Mouse (Mus musculus) spleen, adult 12 weeks (tissue): Measurements from ENCODE around the gene Slc39a11.
"Not testable (repeated sequence)": the region's sequence is repeated elsewhere in the genome, so short reads cannot be mapped to it uniquely, and the experiment has no call there.

ENCODE experiments used
- DNase-seq: peaks from one replicate; pipeline ENCODE4 v3.0.0; 2022; ENCODE audit warnings: low spot score

Gene Slc39a11

DNA sequence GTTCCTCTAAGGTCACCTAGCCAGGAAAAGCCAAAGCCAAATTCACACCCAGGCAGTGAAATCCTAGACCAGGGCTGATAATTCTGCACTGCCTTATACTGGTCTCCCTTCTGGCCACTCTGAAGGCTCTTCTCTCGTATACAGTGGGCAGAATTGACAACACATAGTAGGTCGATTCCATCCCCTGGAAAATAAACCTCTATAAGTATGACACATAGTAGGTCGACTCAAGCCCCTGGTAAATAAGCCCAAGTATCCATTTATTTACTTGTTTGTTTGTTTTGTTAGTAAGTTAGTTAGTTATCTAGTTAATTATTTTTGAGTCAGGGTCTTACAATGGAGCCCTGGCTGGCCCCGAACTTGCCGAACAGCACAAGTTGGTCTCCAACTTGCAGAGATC, 54.7 kb downstream of the Slc39a11 start:
- DNase-seq: no peak

DNA sequence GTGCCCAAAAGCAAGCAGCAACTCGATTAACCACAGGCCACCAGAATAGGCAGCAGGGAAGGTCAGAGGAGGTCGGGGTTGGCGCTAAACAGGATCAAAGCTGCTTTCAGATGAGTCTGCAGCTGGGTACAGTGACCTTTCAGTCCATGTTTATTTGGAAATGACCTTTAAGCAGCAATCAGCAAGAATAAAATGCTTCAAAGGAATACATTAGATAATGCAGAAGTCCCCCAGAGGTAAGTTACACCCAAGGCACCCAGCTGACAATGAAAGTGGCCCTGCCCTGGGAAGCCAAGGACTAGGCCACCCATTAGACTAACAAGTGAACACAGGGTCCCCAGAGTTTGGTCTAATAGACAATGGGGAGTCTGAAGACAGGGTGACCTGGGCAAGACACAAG, 60.9 kb downstream of the Slc39a11 start:
- no peak for DNase-seq

DNA sequence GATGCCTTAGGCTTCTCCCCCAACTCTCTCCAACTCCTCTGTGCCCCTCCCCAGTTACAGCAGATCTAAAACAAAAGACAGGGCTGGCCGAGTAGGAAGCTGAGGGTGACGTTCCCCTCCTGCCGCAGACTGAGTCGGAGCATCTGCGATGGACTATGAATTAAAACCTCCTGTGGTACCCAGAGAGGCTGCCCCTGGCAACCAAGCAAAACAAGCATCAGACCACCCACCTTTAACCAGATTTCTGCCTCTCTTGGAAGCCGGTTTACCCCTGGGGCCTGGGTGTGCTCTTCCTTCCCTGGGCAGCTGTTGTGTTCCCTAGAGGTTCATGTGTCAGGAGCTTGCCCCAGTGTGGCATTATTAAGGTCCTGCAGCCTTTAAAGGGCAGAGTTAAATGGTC, 63.5 kb downstream of the Slc39a11 start:
- DNase-seq: no peak

DNA sequence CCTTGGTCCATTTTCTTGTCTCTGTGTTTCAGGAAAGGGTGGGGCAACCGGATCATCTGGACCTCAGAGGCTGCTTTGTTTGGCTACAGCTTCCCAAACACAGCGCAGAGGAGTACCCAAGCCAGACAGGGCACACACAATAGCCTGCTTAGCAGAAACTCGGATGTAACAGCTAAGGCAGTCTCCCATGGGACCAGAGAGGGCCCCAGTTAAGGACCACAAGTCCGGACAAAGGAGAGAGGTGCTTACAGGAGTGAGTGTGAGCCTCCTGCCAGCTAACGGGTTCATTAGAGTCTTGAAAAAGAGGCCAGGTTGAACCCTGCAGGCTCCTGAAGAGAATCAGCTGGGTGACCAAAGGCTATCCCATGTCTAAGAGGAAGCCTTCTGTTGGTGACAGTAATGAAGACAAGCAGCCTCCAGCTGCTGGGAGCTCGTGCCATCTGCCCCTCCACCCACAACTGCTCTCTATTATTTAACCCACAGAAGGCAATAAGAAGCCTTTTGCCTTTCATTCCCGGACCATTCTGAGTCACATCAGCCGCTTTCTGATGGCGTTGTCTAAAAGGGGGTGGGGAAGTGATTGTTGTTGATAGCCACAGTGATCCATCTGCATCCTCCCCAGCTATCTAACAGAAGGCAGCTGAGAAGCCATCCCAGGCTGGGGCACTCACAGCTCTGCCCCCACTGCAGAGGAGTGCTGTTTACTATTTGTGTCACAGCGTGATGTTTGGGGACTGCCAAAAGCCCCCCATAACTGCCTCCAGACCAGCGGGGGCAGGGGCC, 65.8 kb downstream of the Slc39a11 start:
- no peak for DNase-seq

DNA sequence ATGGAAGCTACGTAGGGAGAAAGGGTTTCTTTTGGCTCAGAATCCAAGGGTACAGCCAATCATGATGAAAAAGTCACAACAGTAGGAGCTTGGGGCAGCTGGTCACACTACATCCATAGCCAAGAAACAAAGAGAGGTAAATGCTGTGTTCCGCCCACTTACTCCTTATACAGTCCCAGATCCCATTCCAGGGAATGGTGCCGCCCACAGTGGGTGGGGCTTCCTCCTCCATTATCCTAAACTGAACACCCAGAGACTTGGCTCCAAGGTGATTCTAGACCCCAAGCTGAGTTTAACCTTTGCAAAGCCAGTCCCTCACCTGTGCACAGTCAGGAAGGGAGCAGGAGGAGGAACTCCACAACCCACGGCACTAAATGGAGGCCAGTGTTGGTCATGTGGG, 72.7 kb downstream of the Slc39a11 start:
- DNase-seq: no peak

DNA sequence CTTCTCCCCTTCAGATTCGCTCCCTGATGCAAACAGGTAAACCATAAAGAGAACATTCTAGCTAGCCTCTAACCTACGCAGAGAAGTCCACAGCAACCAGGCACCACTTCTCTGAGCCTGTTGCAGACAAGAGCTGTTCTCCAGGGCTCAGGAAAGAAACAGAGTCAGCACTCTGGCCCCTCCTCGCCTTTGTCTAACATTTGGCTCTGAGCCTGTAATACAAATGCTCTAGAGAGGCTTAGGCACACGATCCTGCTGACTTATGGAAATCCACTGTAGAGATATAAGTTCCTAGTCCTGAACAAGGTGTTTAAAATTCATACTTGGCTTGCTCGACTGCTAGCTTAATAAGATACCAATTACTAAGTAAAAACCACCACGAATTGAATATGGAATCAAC, 77.2 kb downstream of the Slc39a11 start:
- no peak for DNase-seq

DNA sequence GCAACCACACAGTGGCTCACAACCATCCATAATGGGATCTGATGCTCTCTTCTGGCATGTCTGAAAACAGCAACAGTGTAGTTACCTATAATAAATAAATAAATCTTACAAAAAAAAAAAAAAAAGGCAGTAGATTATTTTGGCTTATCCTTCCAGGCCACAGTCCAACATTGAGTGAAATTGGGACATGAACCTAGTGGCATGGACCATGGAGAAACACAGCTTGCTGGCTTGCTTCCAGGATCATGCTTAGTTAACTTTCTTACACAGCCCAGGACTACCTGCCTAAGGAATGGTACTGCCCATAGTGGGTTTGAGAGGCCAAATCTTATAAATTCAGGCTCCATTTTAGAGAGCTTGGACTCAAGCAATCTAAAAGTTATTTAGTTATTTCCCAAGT, 78.3 kb downstream of the Slc39a11 start:
- DNase-seq: no peak

DNA sequence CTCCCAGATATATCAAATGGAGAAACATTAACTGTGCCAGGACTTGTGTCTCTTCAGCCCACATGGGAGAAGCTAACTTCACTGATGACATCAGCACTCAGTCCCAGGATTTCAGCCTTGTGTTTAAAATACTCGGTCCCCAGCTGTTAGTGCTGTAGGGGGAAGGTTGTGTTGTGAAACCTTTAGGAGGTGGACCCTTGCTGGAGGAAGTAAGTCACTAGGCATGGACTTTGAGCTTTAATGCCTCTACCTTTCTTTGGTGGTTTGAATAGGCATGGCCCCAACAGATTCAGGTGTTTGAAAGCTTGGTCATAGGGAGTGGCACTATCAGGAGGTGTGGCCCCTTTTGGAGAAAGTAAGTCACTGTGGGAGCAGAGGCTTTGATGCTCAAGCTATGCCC, 80.9 kb downstream of the Slc39a11 start:
- DNase-seq: no peak

DNA sequence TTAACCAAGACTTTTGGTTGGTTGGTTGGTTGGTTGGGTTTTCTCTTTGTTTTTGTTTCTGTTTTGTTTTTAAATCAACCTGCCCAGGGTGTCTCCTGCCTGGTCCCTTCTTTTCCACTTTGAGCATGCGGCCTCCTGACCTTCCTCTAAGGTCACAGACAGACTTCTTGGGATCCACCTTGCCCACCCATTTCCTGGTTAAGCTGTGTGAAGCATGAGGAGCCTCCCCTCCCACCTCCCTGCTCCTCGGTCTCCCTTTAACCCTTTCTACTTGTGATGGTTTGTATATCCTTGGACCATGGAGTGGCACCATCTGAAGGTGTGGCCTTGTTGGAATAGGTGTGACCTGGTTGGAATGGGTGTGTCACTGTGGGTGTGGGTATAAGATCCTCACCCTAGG, 82.0 kb downstream of the Slc39a11 start:
- not testable (repeated sequence) for DNase-seq

DNA sequence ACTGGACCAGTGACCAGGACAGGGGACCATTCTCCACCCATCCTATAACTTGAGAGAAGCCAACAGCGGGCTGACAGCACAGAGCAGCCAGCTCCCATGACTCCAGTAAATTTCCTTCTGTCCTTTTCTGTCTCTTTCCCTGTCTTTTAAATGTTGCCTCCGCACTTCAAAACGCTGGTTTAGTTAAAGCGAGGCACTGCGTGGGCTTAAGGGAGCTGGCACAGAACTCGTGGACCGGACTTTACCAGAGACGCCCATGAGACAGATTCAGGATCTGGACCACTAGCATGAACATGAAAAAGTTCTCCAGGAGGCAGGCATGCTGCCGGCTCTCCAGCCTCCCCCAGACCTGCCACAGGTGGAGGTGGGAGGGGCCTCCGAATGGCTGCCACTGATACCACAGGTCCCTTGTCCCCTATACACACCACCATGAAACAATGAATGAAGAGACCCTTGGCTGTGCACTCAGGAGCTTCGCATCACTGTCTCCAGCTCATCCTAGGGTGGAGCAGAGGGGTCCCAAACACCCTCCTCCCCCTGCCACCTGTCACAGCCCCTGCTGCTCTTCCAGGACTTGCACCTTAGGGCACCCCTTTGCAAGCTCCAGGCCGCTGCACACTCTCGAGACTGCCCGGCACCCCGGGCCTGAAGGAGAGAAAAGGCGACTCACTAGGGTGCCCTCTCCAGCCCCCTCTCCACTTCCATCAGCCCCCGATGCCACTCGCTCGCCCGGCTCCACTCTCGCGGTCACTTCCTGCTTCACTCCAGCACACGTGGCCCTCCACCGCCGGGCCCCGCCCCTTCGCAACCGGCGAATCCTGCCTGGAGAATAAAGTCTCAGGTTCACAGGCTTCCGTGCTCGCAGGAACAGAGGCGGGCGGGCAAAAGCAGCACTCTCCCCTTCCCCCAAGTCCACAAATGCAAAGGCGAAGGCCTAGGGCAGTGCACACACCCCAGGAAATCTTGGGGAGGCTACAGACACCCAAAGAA, 84.6 kb downstream of the Slc39a11 start:
- peak; percentile 53 for DNase-seq

DNA sequence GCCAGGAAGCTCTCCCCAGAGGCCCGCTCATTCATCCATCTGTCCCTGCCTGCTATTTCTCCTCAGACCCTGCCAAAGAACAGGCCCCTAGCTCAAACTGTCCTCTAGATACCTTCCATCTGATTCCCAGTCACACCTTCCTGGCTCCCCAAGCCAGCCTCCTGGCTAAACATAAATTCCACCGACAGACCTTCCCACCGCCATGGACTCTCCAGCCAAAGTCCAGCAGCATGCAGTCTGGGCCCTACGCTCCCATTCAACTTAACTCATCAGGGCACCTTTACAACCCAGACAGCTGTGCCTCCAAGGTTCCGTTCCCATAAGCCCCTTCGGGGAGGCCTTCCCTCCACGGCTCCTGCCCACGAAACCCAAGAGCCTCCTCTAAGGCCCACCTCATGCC, 87.6 kb downstream of the Slc39a11 start:
- no peak for DNase-seq

DNA sequence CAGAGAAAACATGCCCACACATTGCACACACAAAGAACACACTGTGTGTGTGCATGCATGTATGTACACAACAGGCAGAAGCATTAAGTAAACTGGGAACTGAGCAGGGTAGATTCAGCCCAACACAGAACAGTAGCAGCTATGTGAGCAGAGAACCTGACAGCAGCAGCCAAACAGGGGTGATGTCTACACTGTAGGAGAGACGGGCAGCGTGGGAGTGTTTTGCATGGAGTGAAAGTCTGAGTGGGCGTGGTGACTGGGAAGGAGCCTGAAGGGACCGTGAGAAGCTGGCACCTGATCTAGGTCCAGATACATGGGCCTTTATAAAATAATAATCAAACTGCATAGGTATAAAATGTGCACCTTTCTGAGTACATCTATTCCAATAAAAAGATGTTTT, 89.7 kb downstream of the Slc39a11 start:
- DNase-seq: no peak

DNA sequence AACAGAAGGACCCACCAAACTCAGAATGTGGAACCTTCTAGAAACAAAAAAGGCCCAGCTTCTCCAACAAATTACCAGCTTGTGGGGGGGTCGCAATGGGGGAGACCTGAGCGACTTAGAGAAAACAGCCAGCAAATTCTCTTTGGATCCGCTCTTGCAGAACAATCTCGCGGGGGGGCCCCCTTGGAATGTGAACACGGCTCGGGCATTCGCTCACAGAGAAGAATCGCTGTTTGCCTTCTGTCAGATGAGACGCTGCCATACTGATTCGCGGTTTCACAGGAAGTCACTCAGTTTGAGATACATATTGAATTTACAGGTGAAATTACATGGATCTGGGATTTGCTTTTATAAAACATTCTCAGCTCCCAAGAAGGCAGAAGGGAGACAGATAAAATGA, 91.4 kb downstream of the Slc39a11 start:
- no peak for DNase-seq

DNA sequence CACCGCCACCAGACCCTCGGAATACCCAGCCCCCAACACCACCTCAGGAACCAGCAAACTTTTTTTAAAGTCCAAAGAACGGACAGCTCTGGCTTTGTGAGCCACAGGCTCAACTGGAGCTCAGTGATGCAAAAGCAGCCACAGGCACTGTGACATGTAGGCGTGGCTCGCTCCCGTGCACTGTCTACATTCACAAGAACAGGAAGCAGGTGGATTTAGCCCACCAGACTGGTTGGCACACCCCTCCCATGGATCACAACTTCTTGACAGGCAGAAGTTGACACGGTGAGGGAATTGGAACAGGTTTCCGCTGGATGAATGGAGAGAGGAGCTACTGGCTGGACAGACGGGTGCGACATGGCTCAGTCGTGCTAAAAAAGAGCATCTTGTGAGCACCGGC, 93.7 kb downstream of the Slc39a11 start:
- no peak for DNase-seq

DNA sequence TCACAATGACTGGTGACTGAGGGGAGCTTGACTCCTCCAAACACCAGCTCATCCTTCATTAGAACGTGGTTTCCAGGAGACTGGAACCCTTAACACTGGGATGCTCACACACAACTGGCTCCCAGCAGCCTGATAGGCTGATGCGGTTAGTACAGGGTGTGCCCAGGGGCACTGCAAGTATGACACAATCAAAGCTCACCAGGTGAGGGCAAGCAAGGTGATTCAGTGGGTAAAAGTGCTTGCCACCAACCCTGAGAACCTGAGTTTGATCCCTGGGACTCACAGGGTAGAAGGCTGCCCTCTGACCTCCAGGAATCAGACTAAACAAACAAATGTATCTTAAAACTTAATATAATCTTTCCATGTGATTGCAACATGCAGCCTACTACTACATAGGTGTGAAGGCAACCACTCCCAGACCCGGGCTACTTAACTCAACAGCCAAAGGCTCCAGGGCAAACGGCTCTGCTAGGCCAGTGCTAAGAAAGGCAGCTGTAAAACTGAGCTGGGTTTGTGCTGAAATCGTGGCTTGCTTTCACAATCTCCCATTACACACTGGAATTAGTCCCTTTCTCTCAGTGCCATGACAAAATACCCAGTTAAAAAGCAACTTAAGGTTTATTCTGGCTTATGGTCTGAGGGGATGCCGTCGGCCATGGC, 95.0 kb downstream of the Slc39a11 start:
- DNase-seq: no peak

DNA sequence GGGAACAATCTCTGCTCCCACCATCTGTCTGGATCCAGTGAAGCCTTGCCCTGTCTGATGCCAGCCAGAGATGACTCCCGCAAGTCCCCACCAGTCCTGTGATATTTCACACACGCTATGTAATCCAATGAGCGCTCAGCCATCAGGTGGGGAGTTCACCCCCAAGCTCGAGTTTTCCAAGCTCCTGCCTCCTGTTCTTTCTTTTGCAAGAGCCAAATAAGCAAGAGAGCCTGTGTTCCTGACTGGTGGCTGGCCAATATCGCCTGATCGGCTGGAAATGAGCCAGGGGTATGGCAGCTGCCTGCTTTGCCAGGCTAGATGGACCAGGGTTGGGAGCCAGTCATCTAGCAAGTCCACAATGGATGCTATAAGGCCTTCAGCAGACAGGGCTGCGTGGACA, 95.7 kb downstream of the Slc39a11 start:
- no peak for DNase-seq

DNA sequence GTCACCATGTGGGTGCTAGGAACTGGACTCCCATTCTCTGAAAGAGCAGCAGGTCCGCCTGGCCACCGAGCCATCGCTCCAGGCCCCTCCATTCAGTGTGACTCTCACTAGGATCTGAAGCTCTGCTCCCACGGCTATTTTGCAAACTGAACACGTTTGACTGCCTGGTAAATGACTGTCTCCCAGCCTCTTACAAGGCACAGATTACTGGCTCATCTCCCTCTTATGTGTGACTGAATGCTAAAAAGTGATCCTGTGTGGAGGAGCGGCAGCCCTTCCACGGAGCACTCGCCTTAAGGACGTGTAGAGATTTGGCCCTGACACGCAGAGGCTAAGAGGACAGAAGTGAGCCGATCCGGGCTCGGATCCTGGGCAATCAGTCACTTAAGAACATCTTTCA, 96.3 kb downstream of the Slc39a11 start:
- DNase-seq: no peak

DNA sequence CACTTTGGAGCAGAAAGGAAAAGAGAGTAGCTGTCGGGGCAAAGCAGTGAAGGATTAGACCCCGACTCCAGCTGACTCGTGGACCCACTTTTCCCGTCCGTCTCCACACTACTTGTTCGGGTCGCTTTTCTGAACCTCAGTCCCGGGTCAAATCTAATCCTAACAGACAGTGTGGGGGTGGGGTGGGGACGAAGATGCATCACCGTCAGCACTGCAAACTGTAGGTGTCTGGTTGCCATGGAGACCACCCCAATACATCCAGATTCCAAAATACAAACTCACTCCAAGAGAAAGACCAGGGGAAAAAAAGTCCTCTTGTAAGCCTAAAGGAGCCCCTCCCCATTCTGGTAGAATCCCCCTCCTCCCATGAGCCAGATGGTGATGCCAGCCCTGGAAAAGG, 97.3 kb downstream of the Slc39a11 start:
- DNase-seq: no peak

DNA sequence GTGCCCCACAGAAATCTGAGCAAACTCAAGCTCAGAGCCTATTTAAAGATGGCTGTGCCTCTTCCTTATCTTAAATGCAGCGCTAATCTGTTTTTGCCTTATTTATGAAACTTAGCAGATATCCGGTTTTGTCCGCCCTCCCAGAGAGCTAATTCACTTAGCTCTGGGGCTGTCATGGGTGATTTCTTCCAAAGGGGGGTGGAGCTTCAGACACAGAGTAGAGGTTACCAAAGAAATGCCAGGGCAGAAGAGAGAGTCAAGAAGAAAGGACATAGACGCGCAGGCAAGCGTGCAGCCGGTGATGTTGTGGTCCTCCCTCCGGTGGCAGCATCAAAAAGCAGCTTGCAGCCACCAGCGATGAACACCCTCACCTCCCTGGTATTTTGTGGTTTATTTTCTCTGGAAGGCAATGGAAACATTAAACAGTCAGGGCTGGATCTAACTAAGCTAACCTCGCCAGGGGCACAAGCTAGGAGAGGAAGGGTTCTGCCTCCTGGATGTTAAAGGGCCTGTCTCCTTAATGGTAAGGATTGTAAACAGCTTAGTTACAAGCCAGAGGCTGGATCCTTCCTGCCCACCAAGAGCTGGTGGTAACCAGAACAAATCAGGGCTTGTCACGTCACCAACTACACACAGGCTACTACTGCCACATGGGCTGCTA, 103.5 kb downstream of the Slc39a11 start:
- no peak for DNase-seq

DNA sequence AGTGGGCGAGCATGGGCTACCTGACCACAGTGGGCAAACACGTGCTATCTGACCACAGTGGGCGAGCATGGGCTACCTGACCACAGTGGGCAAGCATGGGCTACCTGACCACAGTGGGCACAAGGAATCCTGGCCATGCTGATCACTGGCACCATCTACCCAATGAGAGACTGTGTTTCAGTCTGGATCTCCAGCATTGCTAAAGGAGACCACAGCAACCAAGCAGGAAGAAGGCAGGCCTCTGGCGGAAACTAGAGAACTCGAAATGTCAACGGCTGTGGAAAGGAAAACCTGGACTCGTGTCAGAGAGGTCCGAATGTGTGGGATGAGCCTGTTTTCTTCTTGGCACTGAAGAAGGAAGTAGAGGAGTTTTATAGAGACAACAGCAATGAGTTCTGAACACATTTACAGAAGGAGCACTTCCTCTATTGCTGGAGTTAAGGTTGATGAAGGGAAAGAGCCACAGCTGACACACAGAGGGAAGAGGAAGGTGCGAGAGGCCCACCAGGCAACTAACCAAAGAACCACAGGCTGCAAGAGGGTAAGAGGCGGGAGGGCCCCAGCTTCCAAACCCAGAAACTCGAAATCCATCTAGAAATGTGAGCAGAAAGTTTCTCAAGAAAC, 105.8 kb downstream of the Slc39a11 start:
- no peak for DNase-seq

DNA sequence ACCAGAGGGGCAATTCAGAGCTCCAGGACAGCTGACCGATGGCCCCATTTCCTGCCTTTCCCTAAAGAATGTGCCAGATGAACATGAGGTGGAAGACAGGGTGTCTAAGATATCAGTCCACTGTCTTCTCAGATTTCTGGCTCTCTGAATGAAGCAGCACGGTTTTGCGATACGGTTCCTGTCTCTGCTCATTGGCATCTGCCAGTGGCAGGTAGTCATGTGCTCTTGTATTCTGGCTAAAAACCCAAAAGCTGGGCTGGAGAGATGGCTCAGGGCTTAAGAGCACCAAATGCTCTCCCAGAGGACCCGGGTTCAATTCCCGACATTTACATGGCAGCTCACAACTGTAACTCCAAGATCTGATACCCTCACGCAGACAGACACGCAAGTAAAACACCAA, 108.8 kb downstream of the Slc39a11 start:
- DNase-seq: no peak
